Mouse (Mus musculus): ENCODE data around the gene Pithd1. TPM values are rescaled to one million over a fixed set of nuclear protein-coding genes. Genes with fewer than 3 reads are reported as not detected.

Gene Pithd1
- polyA plus RNA-seq, 1 experiment, result 44.7 TPM

- DNase-seq (ENCODE audit: low read depth), result no peak
Measured at GRCm38 (mm10) chr4:135929405-135929804, 57.7 kb downstream of the Pithd1 start.

DNA sequence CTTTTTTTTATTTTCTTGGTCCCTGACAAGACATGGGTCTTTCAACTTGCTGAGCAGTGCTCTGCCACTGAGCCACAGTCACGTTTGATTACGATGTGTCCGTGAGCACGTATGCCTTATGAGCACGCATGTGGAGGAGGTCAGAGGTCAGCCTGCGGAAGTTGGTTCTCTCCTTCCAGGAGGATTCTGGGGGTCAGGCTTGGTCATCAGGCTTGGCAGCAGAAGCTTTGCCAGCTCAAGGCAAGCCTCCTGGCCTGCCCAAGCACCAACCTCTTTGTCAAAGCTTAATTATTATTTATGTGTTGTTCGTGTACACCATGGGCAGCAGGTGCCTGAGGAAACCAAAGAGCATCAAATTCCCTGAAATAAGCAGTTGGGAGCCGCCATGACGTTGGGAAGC lies 58.7 kb downstream of the Pithd1 start:
- DNase-seq (ENCODE audit: low read depth), result no peak

DNA sequence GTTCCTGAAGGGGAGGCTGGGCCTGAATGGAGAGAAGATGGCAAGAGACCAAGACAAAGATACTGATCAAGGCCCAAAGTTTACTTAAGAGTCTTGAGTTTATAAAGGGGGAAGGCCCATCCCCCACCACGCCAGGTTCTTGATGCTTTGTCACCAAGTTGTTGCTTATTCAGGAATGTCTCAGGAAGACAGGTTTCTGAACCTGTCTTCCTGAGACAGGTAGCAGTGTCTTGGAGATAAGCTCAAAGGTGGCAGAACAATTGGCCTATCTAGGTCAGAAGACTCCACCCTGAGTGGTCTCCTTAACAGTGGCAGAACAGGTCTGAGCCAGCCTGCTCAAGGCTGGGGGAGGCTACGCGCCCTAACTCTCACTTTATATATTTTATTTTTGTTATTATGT lies 60.2 kb downstream of the Pithd1 start:
- DNase-seq (ENCODE audit: low read depth), result no peak

- DNase-seq (ENCODE audit: low read depth), result no peak
Measured at GRCm38 (mm10) chr4:135926195-135926808, 60.8 kb downstream of the Pithd1 start.

Other genes starting within 250 kb of the Pithd1 start
- gene Myom3, start 227.5 kb downstream of the Pithd1 start, polyA plus RNA-seq (2012; rRNA removed), result 0.67 and 1.1 TPM in 2 replicates
- gene Srsf10, start 131.5 kb downstream of the Pithd1 start, polyA plus RNA-seq (2012; rRNA removed), result 61.3 and 69.8 TPM in 2 replicates
- 32.1 and 37.5 TPM in 2 replicates for gene Pnrc2, start 113.4 kb downstream of the Pithd1 start, polyA plus RNA-seq (2012; rRNA removed)
- 1.4 and 1.7 TPM in 2 replicates for gene Cnr2, start 91.9 kb downstream of the Pithd1 start, polyA plus RNA-seq (2012; rRNA removed)
- gene Fuca1, start 66.5 kb downstream of the Pithd1 start, polyA plus RNA-seq (2012; rRNA removed), result 111 and 134 TPM in 2 replicates
- 50.5 and 52.5 TPM in 2 replicates for gene Hmgcl, start 40.8 kb downstream of the Pithd1 start, polyA plus RNA-seq (2012; rRNA removed)
- 44.7 and 68.5 TPM in 2 replicates for gene Gale, start 23.5 kb downstream of the Pithd1 start, polyA plus RNA-seq (2012; rRNA removed)
- 61.8 and 75.3 TPM in 2 replicates for gene Lypla2, start 14.6 kb downstream of the Pithd1 start, polyA plus RNA-seq (2012; rRNA removed)
- gene Eloa, start 34.5 kb upstream of the Pithd1 start, polyA plus RNA-seq (2012; rRNA removed), result 16.0 and 17.9 TPM in 2 replicates
- gene Rpl11, start 66.2 kb upstream of the Pithd1 start, polyA plus RNA-seq (2012; rRNA removed), result 410 and 531 TPM in 2 replicates
- 113 and 205 TPM in 2 replicates for gene Id3, start 156.2 kb upstream of the Pithd1 start, polyA plus RNA-seq (2012; rRNA removed)
- gene E2f2, start 185.1 kb upstream of the Pithd1 start, polyA plus RNA-seq (2012; rRNA removed), result 2.0 and 2.4 TPM in 2 replicates
- 5.6 and 6.2 TPM in 2 replicates for gene Asap3, start 219.1 kb upstream of the Pithd1 start, polyA plus RNA-seq (2012; rRNA removed)

Data from gonadal fat pad, adult 2 months (tissue).